Mouse (Mus musculus) fibroblast of lung, adult 2 months (primary cell): ENCODE measurements at regions not wholly inside any gene's neighbourhood (a gene's known extent, or its start where the extent isn't known, plus 50 kb on each side); places are given as distances from the start of the nearest gene placed in this dataset.

ENCODE experiments used
- DNase-seq: peaks from one replicate; pipeline ENCODE4 v3.0.0-alpha.2; 2011; ENCODE audit warnings: low read depth

DNA sequence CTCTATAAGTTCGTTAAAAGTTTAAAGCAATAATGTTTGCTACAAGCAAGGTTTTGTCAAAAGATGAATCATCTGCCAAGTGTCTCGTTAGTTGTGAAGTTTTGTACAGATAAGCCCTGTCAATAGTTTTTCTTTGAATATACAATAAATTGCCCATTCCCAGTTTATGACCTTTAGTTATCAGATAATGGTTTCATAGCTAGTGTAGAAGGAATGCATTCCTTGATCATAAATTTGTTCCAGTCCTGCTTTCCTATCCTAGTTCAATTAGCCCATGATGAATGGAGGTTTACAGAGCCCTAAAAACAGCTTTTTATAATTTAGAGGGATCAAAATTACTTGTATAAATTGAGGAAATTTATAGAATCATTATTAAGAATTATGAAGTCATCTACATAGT lies 62.5 kb upstream of the Lrch2 start:
- no peak for DNase-seq

DNA sequence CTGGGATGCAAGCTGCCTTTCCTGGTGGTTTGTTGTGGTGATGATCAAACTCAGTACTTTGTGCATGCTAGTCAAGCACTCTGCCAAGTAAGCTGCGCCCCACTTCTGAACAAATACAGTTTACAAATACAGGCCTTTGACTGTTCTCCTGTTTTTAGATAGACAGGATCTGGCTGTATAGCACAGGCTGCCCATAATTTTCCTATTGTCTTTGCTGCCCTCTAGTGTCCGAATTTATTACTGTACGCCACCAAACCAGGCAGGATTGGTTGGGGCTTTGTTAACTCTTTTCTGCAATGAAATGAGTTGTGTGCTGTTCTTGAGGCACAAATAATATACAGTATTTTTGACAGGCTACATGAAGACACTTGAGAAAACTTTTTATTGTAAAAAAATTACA lies 54.8 kb upstream of the Lrch2 start:
- peak; percentile 8 for DNase-seq
